Mouse (Mus musculus) midbrain, embryonic 12.5 days (tissue): ENCODE measurements around the gene Fuk. TPM values are rescaled to one million over a fixed set of nuclear protein-coding genes. Genes with fewer than 3 reads are reported as not detected.
"Not testable (repeated sequence)": the region's sequence is repeated elsewhere in the genome, so short reads cannot be mapped to it uniquely, and the experiment has no call there.

ENCODE experiments used
- ATAC-seq: fragments of 200-750 bp; cut with Nextera tagmentation; 2 replicates; pipeline ENCODE4 v1.8.0; 2017; ENCODE audit warnings: low read depth, moderate TSS enrichment, moderate library complexity; ENCODE audit not compliant: low FRiP score
- H3K27ac ChIP-seq: fragments of 300-500 bp; sonication (generic); replicated peaks from 2 replicates; pipeline ENCODE4 v1.5.1; 2016; ENCODE audit warnings: mild to moderate bottlenecking
- H3K27me3 ChIP-seq: fragments of 300-500 bp; sonication (generic); 2 replicates; pipeline ENCODE4 v1.6.1; 2016; ENCODE audit warnings: mild to moderate bottlenecking
- H3K36me3 ChIP-seq: fragments of 300-500 bp; sonication (generic); 2 replicates; pipeline ENCODE4 v1.6.1; 2016
- H3K4me1 ChIP-seq: fragments of 300-500 bp; sonication (generic); 2 replicates; pipeline ENCODE4 v1.6.1; 2016
- H3K4me2 ChIP-seq: fragments of 300-500 bp; sonication (generic); replicated peaks from 2 replicates; pipeline ENCODE4 v1.6.1; 2016; ENCODE audit warnings: mild to moderate bottlenecking, moderate library complexity
- H3K4me3 ChIP-seq: fragments of 300-500 bp; sonication (generic); 2 replicates; pipeline ENCODE4 v1.5.1; 2016; ENCODE audit warnings: mild to moderate bottlenecking
- H3K9ac ChIP-seq: fragments of 300-500 bp; sonication (generic); replicated peaks from 2 replicates; pipeline ENCODE4 v1.6.1; 2016; ENCODE audit warnings: mild to moderate bottlenecking, moderate library complexity
- H3K9me3 ChIP-seq: fragments of 300-500 bp; sonication (generic); 2 replicates; pipeline ENCODE4 v1.6.1; 2016; ENCODE audit warnings: mild to moderate bottlenecking
- WGBS: fragments of 180-500 bp; shearing (Covaris S2); methylation state at CpG from one replicate; pipeline ENCODE4 v1.1.7; 2016; 5-methylcytosine and 5-hydroxymethylcytosine counted together
- polyA plus RNA-seq: library from polyadenylated mRNA; unstranded; fragments of >200 nt; fragmentation: Nextera tagmentation; extraction: Ambion mirVana; gene quantifications from 2 replicates; pipeline ENCODE4 v1.2.1, GENCODE M21; 2016

The Fuk gene
- polyA plus RNA-seq, 1 experiment from 2014 or later: 11.2 TPM

DNA sequence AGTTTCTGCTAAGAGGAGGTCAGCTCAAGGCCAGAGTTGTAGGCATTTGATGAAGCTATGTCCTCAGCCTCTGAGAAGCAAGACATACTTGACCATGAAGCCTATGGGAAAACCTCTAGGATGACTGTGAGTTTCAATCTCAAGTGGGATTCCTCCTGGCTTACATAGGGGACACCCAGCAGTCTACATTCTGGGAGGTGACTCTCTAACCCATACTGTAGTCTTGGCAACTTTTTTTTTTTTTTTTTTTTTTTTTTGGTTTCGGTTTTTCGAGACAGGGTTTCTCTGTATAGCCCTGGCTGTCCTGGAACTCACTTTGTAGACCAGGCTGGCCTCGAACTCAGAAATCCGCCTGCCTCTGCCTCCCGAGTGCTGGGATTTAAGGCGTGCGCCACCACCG is 27.4 kb upstream of the Fuk start:
- not testable (repeated sequence) for H3K27ac ChIP-seq, H3K4me1 ChIP-seq, H3K36me3 ChIP-seq, H3K9me3 ChIP-seq, H3K27me3 ChIP-seq, H3K9ac ChIP-seq, ATAC-seq, H3K4me3 ChIP-seq, H3K4me2 ChIP-seq
- 88% methylated on average over 8 of the region's 8 CpGs for WGBS

DNA sequence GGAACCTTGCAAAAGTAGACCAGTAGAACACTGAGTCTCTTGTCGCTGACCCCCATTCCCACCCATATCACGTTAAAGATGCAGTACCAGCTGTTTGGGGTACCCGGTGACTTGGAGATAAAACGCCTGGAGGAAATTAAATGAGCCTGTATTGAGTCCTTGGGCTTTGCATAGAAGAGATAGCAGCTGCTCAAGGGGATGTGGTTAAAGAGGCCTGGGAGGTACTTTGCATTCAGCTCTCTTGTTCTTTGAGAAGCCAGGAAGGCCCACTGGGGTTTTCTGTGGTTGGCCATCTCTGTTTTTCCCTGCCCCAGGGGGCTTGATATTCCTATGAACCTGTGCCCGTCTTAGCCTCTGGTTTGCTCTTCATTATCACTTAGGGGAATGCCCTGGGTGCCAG is 26.8 kb upstream of the Fuk start:
- Histone ChIP-seq H3K4me1 (no peaks in the 10 kb centered on the region), H3K4me2 (no peak overlapping the region), H3K27me3 (no peaks in the 10 kb centered on the region), H3K4me3 (no peak overlapping the region), H3K27ac (no peak overlapping the region), H3K9ac (no peak overlapping the region), H3K36me3 (0 out of 2 replicates have a peak, but pooled peaks cover 6% of the 10 kb centered on the region), H3K9me3 (no peaks in the 10 kb centered on the region)
- 61% methylated on average over 5 of the region's 5 CpGs for WGBS
- no peak for ATAC-seq

DNA sequence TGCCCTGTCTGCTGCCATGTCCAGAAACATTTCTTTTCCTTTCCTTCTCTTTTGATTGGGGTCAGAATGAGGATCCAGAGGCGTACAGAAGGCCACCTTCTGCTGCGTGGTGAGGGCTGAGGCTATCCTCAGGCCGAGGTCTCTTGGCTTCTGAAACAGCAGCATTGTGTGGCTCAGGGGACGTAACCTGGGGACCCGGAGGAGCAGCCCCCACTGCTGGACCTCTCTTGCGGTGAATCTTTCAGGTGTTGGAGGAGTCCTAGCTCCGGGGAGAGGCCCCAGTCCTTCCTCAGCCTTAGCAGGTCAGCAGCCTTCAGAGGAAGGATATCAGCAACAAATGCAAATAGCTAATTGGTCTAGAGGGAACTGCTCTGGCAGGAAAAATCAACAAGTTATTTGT is 26.1 kb upstream of the Fuk start:
- WGBS: 85% methylated on average over 7 of the region's 7 CpGs
- H3K27ac ChIP-seq: no peak overlapping the region
- H3K4me1 ChIP-seq: no peaks in the 10 kb centered on the region
- 0 out of 2 replicates have a peak, but pooled peaks cover 6% of the 10 kb centered on the region for H3K36me3 ChIP-seq
- H3K9ac ChIP-seq: no peak overlapping the region
- no peaks in the 10 kb centered on the region for H3K9me3 ChIP-seq
- no peak overlapping the region for H3K4me2 ChIP-seq
- no peak overlapping the region for H3K4me3 ChIP-seq
- ATAC-seq: no peak
- no peaks in the 10 kb centered on the region for H3K27me3 ChIP-seq

DNA sequence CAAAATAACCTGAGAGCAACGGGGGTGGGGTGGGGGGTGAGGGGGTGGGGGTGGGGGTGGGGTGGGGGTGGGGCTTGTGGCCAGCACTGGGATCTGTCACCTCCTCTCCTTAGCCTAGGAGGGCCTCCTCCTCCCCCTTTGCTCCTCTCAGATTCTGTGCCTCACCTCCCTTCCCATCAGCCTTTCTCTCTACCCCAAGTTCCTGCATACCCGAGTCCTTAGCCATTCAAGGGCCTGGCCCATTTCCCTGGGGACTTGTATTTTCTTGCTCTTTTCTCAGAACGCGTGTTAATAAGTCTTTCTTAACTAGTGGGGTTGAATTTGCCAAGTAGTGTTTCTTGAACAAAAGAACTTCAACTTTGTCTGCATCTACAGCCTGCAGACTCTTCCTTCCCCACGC is 24.4 kb upstream of the Fuk start:
- Histone ChIP-seq H3K36me3 (0 out of 2 replicates have a peak, but pooled peaks cover 6% of the 10 kb centered on the region), H3K27me3 (no peaks in the 10 kb centered on the region)
- 63% methylated on average over 5 of the region's 5 CpGs for WGBS

DNA sequence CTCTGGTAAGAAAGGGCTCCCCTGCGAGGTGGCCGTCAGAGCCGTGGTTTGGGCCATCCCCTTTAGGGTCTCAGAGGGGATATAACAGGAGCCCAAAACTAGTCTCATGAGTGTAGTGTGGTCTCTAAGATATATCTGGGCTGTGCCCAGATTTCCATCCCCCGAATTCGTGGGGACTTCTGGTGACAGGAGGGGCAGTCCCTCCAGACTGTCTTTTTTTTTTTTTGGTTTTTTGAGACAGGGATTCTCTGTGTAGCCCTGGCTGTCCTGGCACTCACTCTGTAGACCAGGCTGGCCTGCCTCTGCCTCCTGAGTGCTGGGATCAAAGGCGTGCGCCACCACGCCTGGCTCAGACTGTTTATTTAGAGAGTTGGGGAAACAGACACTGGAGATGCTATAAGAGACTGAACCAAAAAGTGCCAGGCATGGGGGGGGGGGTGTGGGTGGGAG is 23.4 kb upstream of the Fuk start:
- H3K27ac ChIP-seq: no peak overlapping the region
- H3K36me3 ChIP-seq: no peaks in the 10 kb centered on the region
- no peak for ATAC-seq
- no peaks in the 10 kb centered on the region for H3K9me3 ChIP-seq
- no peaks in the 10 kb centered on the region for H3K27me3 ChIP-seq
- peaks cover 14% of the 10 kb centered on the region for H3K4me1 ChIP-seq
- no peak overlapping the region for H3K9ac ChIP-seq
- H3K4me2 ChIP-seq: no peak overlapping the region
- no peak overlapping the region for H3K4me3 ChIP-seq
- WGBS: 85% methylated on average over 8 of the region's 8 CpGs

More for the DNA sequence above, 24.4 kb upstream of the Fuk start:
- no peak overlapping the region for H3K4me2 ChIP-seq
- H3K9ac ChIP-seq: no peak overlapping the region
- H3K9me3 ChIP-seq: no peaks in the 10 kb centered on the region
- peaks cover 4% of the 10 kb centered on the region for H3K4me1 ChIP-seq
- no peak overlapping the region for H3K27ac ChIP-seq
- no peak overlapping the region for H3K4me3 ChIP-seq
- ATAC-seq: no peak

DNA sequence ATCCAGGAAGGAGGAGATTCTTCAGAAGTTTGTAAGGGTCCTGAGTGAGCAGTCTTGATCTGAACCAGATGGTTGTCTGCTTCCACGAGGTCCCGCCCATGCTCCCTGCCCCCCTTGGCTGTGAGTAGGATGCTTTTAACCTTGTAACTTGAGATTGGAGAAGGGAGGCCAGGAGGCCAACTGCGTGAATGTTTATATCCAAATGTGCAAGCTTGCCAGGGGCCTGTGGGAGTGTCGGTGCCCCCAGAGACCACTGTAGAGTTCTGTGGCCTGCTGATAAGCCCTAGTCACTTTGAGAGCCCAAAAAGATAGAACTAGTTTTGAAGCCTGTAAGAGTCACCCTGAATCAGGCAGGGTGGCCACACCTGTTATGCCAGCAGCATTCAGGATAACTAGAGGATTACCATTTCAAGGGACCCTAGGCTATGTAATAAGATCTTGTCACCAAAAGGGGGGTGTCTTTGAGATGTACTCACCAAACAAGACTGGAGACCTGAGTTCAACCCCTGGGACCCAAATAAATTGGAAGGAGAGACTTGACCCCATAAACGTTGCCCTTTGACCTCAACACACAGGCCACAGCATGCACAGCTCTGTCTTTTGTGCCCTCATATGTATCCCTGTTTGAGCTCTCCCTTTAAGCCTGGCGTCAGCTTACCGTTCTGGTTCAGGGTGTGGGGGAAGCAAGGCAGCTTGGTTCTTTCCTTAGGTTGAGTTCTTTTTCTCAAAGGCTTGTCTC is 19.4 kb upstream of the Fuk start:
- H3K4me2 ChIP-seq: peak overlapping the region; percentile 71
- H3K36me3 ChIP-seq: no peaks in the 10 kb centered on the region
- H3K4me1 ChIP-seq: peaks cover 23% of the 10 kb centered on the region
- ATAC-seq: no peak
- no peaks in the 10 kb centered on the region for H3K9me3 ChIP-seq
- 37% methylated on average over 7 of the region's 7 CpGs for WGBS
- peak overlapping the region; percentile 94; the same call in 1 of the 2 replicates for H3K9ac ChIP-seq
- no peak overlapping the region for H3K27ac ChIP-seq
- H3K4me3 ChIP-seq: peak overlapping the region; percentile 81
- no peaks in the 10 kb centered on the region for H3K27me3 ChIP-seq

DNA sequence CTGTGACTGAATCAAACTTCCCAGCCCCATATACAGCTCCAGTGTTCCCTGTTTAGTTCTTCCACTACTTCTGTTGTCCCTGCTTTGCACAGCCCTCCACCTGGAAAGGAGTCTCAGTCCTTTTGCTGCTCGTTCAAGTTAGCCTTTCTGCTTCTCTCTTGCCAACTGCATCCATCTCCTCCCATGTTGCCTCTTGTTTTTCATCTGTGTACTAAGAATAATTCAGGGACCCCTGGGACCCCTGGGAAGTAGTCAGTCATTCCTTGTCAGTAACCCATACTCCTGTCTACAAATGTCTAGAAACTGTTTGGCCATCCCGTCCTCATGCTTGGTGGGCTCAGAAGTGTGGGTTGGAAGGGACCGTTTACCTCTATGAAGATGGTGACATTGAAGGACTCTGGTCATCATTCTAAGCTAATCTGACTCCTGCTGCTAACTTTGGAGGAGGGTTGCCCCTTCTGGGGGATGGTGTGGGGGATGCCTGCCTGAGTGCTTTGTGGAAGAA is 18.5 kb upstream of the Fuk start:
- peaks cover 23% of the 10 kb centered on the region for H3K4me1 ChIP-seq
- 50% methylated on average over 3 of the region's 3 CpGs for WGBS
- H3K27ac ChIP-seq: no peak overlapping the region
- H3K9ac ChIP-seq: peak overlapping the region; percentile 94
- H3K9me3 ChIP-seq: no peaks in the 10 kb centered on the region
- no peaks in the 10 kb centered on the region for H3K27me3 ChIP-seq
- no peak for ATAC-seq
- peak overlapping the region; percentile 81 for H3K4me3 ChIP-seq
- H3K36me3 ChIP-seq: no peaks in the 10 kb centered on the region
- H3K4me2 ChIP-seq: peak overlapping the region; percentile 71

DNA sequence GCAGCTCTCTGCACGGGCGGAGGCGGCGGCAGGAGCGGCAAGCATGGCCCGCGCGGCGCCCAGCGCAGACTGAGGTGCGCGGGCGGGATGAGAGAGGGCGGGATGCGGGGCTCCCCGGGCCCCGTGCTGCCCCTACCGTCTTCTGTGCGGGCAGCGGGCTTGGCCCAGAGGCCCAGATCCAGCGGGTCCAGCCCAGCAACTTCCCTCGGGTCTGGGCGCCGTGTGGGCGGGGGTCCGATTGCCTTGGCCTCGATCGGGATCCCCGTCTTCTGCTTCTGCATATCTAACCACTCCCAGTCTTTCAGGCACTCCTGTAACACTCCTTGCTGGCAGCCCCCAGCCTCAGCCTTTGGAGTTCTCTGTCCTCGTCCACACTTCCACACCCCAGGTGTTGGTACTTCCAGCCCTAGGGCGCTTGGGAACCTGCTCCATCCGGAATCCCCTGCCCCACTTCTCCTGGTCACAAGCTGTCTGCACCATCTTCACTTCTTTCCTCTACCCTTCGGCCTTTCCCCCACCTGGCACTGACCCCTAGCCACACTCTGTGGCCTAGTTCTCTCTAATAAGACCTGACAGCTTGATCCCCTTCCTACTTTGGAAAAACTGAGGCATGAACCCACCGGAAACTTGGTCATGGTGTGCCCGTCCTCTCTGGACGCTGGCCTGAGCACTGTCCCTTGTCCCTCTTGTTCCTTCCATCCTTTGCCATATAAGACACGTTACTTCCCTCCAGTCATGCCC is 17.9 kb upstream of the Fuk start:
- peak; percentile 80 for ATAC-seq
- H3K9me3 ChIP-seq: no peaks in the 10 kb centered on the region
- H3K4me1 ChIP-seq: peaks cover 23% of the 10 kb centered on the region
- peak overlapping the region; percentile 81 for H3K4me3 ChIP-seq
- no peaks in the 10 kb centered on the region for H3K27me3 ChIP-seq
- peak overlapping the region; percentile 77 for H3K27ac ChIP-seq
- WGBS: 3% methylated on average over 32 of the region's 37 CpGs
- peak overlapping the region; percentile 94 for H3K9ac ChIP-seq
- H3K4me2 ChIP-seq: peak overlapping the region; percentile 71
- H3K36me3 ChIP-seq: no peaks in the 10 kb centered on the region

DNA sequence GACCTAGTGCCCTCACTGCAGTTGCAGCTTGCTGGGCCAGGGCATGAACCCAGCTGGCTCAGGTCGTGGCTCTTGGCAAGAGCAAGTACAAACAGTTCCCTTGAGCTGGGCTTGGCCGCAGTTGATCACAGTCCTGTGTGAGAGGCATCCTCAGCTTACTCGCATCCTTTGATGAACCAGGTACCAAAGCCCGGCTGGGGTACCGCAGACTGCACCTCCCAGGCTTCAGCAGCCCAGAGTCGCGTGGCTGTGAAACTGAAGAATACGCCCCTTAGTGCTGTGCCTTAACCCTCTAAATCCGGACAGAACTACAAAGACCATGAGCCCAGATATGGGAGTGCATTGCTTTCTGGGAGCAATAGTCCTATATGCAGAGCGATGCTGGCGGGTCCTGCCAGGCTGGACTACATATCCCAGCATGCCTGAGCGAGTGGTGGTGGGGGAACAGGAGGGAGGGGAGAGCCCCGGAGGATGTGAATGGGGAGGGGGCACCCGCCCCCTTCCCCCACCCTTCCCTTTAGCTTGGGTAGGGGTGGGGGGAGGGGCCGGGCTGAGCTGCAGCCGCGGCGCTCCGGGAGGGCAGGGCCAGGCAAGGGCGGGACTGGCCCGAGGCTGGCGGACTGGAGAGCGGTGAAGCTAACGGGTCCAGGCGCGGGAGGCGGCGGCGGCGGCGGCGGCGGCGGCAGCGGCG is 17.2 kb upstream of the Fuk start, which contains the start of gene St3gal2:
Gene St3gal2, plus strand, starts transcription at position 582 of the 691 bp plus-strand sequence.
- Histone ChIP-seq H3K36me3 (no peaks in the 10 kb centered on the region), H3K27me3 (no peaks in the 10 kb centered on the region), H3K9ac (peak within 1 kb of the TSS; percentile 94), H3K4me3 (peak within 1 kb of the TSS; percentile 81), H3K4me1 (peaks cover 23% of the 10 kb centered on the region), H3K9me3 (no peaks in the 10 kb centered on the region), H3K27ac (peak within 1 kb of the TSS; percentile 77), H3K4me2 (peak within 1 kb of the TSS; percentile 71)
- WGBS: 1% methylated on average over 16 of the region's 36 CpGs
- peak; percentile 98 for ATAC-seq

DNA sequence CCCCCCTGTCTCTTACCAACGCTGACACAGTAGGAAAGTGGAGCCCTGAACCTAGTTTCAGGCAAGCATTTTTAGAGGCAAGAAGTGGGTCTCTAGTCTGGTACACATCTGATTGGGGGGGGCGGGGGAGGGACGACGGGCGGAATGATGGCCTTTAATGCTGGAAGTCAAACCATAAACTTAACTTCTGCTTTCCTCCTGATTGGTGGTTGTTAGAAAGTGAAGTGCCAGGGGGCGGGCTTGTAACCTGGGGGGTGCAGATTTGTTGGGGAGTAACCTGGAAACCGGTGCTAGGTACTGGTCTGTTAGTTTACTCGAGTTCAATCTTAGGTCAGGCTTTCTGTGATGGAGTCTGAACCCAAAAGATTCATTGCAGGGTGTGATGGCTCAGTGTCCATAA is 16.2 kb upstream of the Fuk start:
- WGBS: 82% methylated on average over 8 of the region's 8 CpGs
- no peak overlapping the region for H3K27ac ChIP-seq
- peaks cover 23% of the 10 kb centered on the region for H3K4me1 ChIP-seq
- no peaks in the 10 kb centered on the region for H3K9me3 ChIP-seq
- H3K36me3 ChIP-seq: no peaks in the 10 kb centered on the region
- no peak overlapping the region for H3K4me3 ChIP-seq
- ATAC-seq: no peak
- H3K9ac ChIP-seq: no peak overlapping the region
- no peaks in the 10 kb centered on the region for H3K27me3 ChIP-seq
- H3K4me2 ChIP-seq: no peak overlapping the region

DNA sequence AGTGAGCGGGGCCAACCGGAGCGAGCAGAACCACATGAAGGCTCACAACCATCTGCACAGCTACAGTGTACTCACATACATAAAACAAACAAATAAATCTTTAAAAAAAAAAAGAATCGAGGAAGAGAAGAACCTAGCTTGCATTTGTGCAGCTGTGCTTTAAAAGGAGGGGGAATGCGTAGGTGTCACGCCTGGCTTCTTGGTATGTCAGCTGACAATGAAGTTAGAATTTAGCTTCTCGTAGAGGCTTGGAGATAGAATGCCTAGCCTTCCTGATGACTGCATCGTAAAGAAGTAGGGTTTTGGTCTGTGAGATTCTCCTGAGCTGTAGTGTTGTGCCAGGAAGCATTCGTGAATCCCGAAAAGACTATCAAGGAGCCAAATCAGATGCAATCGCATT is 15.7 kb upstream of the Fuk start:
- H3K36me3 ChIP-seq: no peaks in the 10 kb centered on the region
- H3K27me3 ChIP-seq: no peaks in the 10 kb centered on the region
- H3K9ac ChIP-seq: no peak overlapping the region
- whole genome bisulfite sequencing: 86% methylated on average over 11 of the region's 11 CpGs
- H3K9me3 ChIP-seq: no peaks in the 10 kb centered on the region
- no peak overlapping the region for H3K4me3 ChIP-seq
- no peak overlapping the region for H3K27ac ChIP-seq
- no peak for ATAC-seq
- no peak overlapping the region for H3K4me2 ChIP-seq
- peaks cover 23% of the 10 kb centered on the region for H3K4me1 ChIP-seq

DNA sequence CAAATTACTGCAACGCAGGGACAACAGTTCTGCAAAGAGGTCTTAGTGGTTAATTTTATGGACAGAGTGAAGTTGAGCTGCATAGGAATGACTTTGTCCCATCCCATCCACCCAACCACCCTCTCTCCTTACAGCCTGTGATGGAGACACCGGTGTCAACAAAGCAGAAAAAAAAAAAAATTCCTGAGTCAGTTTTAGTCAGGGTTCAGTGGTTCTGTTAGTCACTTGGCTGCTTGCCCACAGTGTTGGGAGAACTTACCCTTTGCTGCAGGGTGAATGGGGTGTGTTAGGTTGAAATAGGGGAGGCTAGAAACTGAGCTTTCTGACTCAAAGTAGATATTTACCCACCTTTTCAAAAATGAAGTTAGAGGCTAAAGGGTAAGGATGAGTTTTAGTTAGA is 15.1 kb upstream of the Fuk start:
- H3K4me3 ChIP-seq: no peak overlapping the region
- H3K9me3 ChIP-seq: no peaks in the 10 kb centered on the region
- peaks cover 23% of the 10 kb centered on the region for H3K4me1 ChIP-seq
- H3K4me2 ChIP-seq: no peak overlapping the region
- H3K9ac ChIP-seq: no peak overlapping the region
- H3K27me3 ChIP-seq: no peaks in the 10 kb centered on the region
- WGBS: 75% methylated on average over 2 of the region's 2 CpGs
- no peak for ATAC-seq
- no peaks in the 10 kb centered on the region for H3K36me3 ChIP-seq
- H3K27ac ChIP-seq: no peak overlapping the region
